26 mouse cellular contexts compared by ENCODE assay signal in the genomic region with DNA sequence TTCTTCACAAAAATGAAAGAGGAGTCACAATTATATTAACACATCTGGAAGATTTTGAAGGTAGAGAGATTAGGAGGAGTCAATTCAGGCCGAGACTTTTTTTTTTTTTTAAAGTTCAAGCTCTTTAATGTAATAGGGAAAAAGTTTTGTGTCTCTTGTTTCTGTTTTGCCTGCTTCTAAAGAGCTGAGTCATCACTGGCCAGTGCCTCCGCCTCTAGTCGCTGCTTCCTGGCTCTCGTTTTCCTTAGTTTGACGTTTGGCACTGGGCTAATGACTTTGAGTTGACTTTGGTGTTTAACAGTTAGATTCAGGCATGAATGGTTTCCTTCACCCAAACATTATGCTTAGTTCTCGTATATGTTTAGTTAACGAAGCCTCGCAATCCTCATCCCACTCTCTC.
DNase-seq lines count a peak whose midpoint lies in the region; ATAC-seq and TF ChIP-seq lines count a peak whose summit lies in the region.
"Had no signal": no experiment of that assay in that cellular context is flagged by ENCODE, and none has a peak within 500 bp of the region (broad histone marks: within the 10 kb centered on the region; RNA-seq: fewer than 3 reads in every experiment).

No protein-coding gene starts in this region.

- no peaks in the 10 kb centered on the region for H3K4me1 ChIP-seq in ES-E14 (ENCODE audit: control insufficient read depth in 2 of 2, insufficient read depth in 2 of 2, low read length in 2 of 2, poor library complexity in 1 of 2)
- H3K4me1 ChIP-seq: embryonic facial prominence, embryonic 12.5 days; embryonic facial prominence, embryonic 15.5 days; hindbrain, embryonic 12.5 days had no signal

- no peak overlapping the region for H3K4me3 ChIP-seq in ES-E14 (ENCODE audit: insufficient read depth in 1 of 2, low read depth in 1 of 2, low read length in 2 of 2, poor library complexity in 1 of 2, severe bottlenecking in 1 of 2)
- H3K4me3 ChIP-seq: embryonic facial prominence, embryonic 12.5 days; embryonic facial prominence, embryonic 15.5 days; gastrocnemius, adult 2 months; hindbrain, embryonic 12.5 days had no signal

- intact Hi-C loops in heart, postnatal 10 days (cut with DNase I): no loop called here
- intact Hi-C loops in heart, postnatal 36 days (cut with DNase I): no loop called here

- H3K9me3 ChIP-seq in ES-E14 (ENCODE audit: control insufficient read depth, insufficient read depth, low read depth, low read length): no peaks in the 10 kb centered on the region
- H3K9me3 ChIP-seq: embryonic facial prominence, embryonic 12.5 days; embryonic facial prominence, embryonic 15.5 days; hindbrain, embryonic 12.5 days had no signal

- peak; percentile 11 to 15 for DNase-seq in heart, postnatal 10 days
- DNase-seq in heart, postnatal 36 days: no peak
- DNase-seq in ES-E14 (ENCODE audit: low read depth, low spot score): no peak
- DNase-seq in testis, postnatal 14 days (ENCODE audit: low spot score): no peak
- no peak for DNase-seq in right cerebral cortex, adult 18-20 months
- DNase-seq: adrenal gland, adult 8-10 months; adrenal gland, postnatal 25 days; B cell, adult 2 months; cerebellum, adult 11-12 months; cerebellum, adult 8-10 months; cerebellum, postnatal 10 days; cerebellum, postnatal 36 days; forebrain, postnatal 0 days; gastrocnemius, adult 2 months; gastrocnemius, postnatal 14 days; heart, postnatal 4 days; kidney, adult 18-20 months had no signal

- H3K36me3 ChIP-seq in ES-E14 (ENCODE audit: control insufficient read depth, insufficient read depth, low read length, poor library complexity, severe bottlenecking): no peaks in the 10 kb centered on the region
- H3K36me3 ChIP-seq: embryonic facial prominence, embryonic 12.5 days; embryonic facial prominence, embryonic 15.5 days; hindbrain, embryonic 12.5 days had no signal

- peak; percentile 92 for ATAC-seq in common myeloid progenitor, adult 5-6 weeks (replicated peaks; ENCODE audit: low read depth, poor library complexity, severe bottlenecking)
- ATAC-seq: activated CD4-positive, CD25-positive, alpha-beta regulatory T cell, adult 4 months; forebrain, embryonic 14.5 days; forebrain, postnatal 0 days; hindbrain, postnatal 0 days; inflammation-experienced regulatory T-cells, adult 6 months; intestine, embryonic 16.5 days had no signal

- no peak overlapping the region for H3K9ac ChIP-seq in ES-E14 (ENCODE audit: insufficient read depth, low read depth, low read length, poor library complexity, severe bottlenecking)
- H3K9ac ChIP-seq: embryonic facial prominence, embryonic 12.5 days; embryonic facial prominence, embryonic 15.5 days; forebrain, postnatal 0 days; hindbrain, embryonic 12.5 days had no signal

- in situ Hi-C loops in ES-E14 (cut with MboI; ENCODE audit: low sequenced_read_pairs in 2 of 2, unreplicated experiment in 2 of 2): no loop called here

- no peak overlapping the region for H3K27ac ChIP-seq in ES-E14 (ENCODE audit: insufficient read depth, low read depth, low read length, poor library complexity, severe bottlenecking)
- H3K27ac ChIP-seq: embryonic facial prominence, embryonic 12.5 days; embryonic facial prominence, embryonic 15.5 days; gastrocnemius, adult 2 months; hindbrain, embryonic 12.5 days; hindbrain, postnatal 0 days had no signal

TF ChIP-seq in ES-E14, 5 proteins besides CTCF, POLR2A, EP300 and RAD21:
- TF ChIP-seq HCFC1 (IDR thresholded peaks at IDR 0.05; ENCODE audit: borderline replicate concordance, insufficient read depth, low read length) (no peak), MAFK (IDR thresholded peaks at IDR 0.05; ENCODE audit: insufficient read depth, low read depth, low read length) (peak; percentile 81), ZC3H11A (IDR thresholded peaks at IDR 0.05; ENCODE audit: borderline replicate concordance, low read depth, low read length) (no peak), ZNF384 (IDR thresholded peaks at IDR 0.05; ENCODE audit: low read depth, low read length) (no peak)
TF ChIP-seq in ES-E14: peak in this region for 1.

Comparison
In these comparisons a context has a peak if more than half of its experiments do, and no peak if none do; other contexts are left out.
1. DNase-seq: peak in heart, postnatal 10 days (2 of 2); none in heart, postnatal 36 days (0 of 2), ES-E14 (single experiment), testis, postnatal 14 days (single experiment) and right cerebral cortex, adult 18-20 months (single experiment).